Mouse (Mus musculus): Measurements from ENCODE around the gene Ets2.
"Not testable (repeated sequence)": the region's sequence is repeated elsewhere in the genome, so short reads cannot be mapped to it uniquely, and the experiment has no call there.

DNA sequence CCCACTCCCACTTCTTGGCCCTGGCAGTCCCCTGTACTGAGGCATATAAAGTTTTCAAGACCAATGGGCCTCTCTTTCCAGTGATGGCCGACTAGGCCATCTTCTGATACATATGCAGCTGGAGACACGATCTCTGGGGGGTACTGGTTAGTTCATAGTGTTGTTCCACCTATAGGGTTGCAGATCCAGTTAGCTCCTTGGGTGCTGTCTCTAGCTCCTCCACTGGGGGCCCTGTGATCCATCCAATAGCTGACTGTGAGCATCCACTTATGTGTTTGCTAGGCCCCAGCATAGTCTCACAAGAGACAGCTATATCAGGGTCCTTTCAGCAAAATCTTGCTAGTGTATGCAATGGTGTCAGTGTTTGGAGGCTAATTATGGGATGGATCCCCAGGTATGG, 11.2 kb downstream of the Ets2 start:
- not testable (repeated sequence) for TF ChIP-seq POLR2A (IDR thresholded peaks at IDR 0.05; ENCODE audit: low read depth, low read length); CTCF (IDR thresholded peaks at IDR 0.05; ENCODE audit: extremely low read depth, insufficient read depth, insufficient read length, insufficient replicate concordance)

Data from spleen, adult 2 months (tissue).